Mouse (Mus musculus): ENCODE measurements at regions not wholly inside any gene's neighbourhood (a gene's known extent, or its start where the extent isn't known, plus 50 kb on each side); places are given as distances from the start of the nearest gene placed in this dataset.
A peak's percentile ranks its signal among the peaks of the same experiment; 100 is the strongest.
"Not testable (repeated sequence)": the region's sequence is repeated elsewhere in the genome, so short reads cannot be mapped to it uniquely, and the experiment has no call there.

DNA sequence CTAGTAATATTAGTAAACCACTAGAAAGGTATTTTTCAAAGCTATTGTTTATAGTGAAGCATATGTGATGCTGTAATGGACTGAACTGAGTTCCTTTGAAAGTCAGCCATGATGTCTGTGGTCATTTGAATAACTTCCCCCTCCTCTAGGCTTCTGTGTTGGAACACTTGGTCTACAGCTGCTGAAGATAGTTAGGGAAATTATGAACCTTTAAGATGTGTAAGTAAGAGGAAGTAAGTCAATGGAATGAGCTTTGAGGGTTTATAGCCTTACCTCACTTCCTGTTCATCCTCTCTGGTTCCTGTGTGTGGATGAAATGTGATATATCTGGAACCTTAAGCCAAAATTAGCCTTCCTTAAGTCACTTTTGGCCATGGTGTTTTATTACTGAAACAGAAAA is 145.7 kb upstream of the Tmem229a start:
- no peak for ATAC-seq
- no peaks in the 10 kb centered on the region for H3K27me3 ChIP-seq (replicated peaks; ENCODE audit: control insufficient read depth, insufficient read depth, low read length)
- H3K9ac ChIP-seq (ENCODE audit: low read depth, low read length) = no peak overlapping the region
- no peaks in the 10 kb centered on the region for H3K4me1 ChIP-seq (replicated peaks; ENCODE audit: control insufficient read depth, insufficient read depth, low read length)
- no peak overlapping the region for H3K27ac ChIP-seq (ENCODE audit: low read depth, low read length)
- no peaks in the 10 kb centered on the region for H3K36me3 ChIP-seq (ENCODE audit: control insufficient read depth, insufficient read depth)
- H3K4me2 ChIP-seq (replicated peaks; ENCODE audit: low read depth) = no peak overlapping the region
- TF ChIP-seq CTCF (IDR thresholded peaks at IDR 0.05; ENCODE audit: low read depth) = no peak
- H3K9me3 ChIP-seq (ENCODE audit: control insufficient read depth) = no peaks in the 10 kb centered on the region
- no peak overlapping the region for H3K4me3 ChIP-seq (ENCODE audit: low read depth, low read length)

GRCm38 (mm10) chr6:25087167-25087566 is 131.1 kb upstream of the Tmem229a start:
- H3K36me3 ChIP-seq (ENCODE audit: control insufficient read depth, insufficient read depth) = no peaks in the 10 kb centered on the region
- H3K9ac ChIP-seq (ENCODE audit: low read depth, low read length) = no peak overlapping the region
- ATAC-seq = no peak
- no peak overlapping the region for H3K27ac ChIP-seq (ENCODE audit: low read depth, low read length)
- no peaks in the 10 kb centered on the region for H3K4me1 ChIP-seq (replicated peaks; ENCODE audit: control insufficient read depth, insufficient read depth, low read length)
- 92% methylated on average over 1 of the region's 1 CpGs for WGBS
- H3K4me3 ChIP-seq (ENCODE audit: low read depth, low read length) = no peak overlapping the region
- no peaks in the 10 kb centered on the region for H3K27me3 ChIP-seq (replicated peaks; ENCODE audit: control insufficient read depth, insufficient read depth, low read length)
- H3K4me2 ChIP-seq (replicated peaks; ENCODE audit: low read depth) = no peak overlapping the region
- TF ChIP-seq CTCF (IDR thresholded peaks at IDR 0.05; ENCODE audit: low read depth) = no peak
- H3K9me3 ChIP-seq (ENCODE audit: control insufficient read depth) = no peaks in the 10 kb centered on the region

DNA sequence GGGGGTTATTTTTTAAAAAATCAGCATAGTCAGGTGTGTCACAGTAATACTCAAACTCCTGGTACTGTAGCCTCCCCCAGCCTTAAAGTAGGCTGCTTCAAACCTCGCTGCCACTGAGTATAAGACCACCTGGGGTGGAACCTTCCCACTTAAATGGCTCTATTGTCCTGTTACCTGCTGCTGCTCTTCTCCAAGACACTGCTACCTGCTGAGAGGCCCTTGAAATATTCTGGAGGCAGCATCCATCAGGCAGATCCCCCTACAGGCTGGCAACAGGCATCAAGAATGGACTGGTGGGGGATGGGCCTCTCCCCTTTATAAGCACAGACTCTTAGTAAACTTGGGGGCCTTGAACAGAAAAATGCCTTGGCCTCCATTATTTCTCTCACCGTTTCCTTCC is 129.8 kb upstream of the Tmem229a start:
- no peaks in the 10 kb centered on the region for H3K36me3 ChIP-seq (ENCODE audit: control insufficient read depth, insufficient read depth)
- no peak overlapping the region for H3K4me2 ChIP-seq (replicated peaks; ENCODE audit: low read depth)
- H3K4me3 ChIP-seq (ENCODE audit: low read depth, low read length) = no peak overlapping the region
- no peak overlapping the region for H3K27ac ChIP-seq (ENCODE audit: low read depth, low read length)
- H3K4me1 ChIP-seq (replicated peaks; ENCODE audit: control insufficient read depth, insufficient read depth, low read length) = no peaks in the 10 kb centered on the region
- H3K9ac ChIP-seq (ENCODE audit: low read depth, low read length) = no peak overlapping the region
- ATAC-seq = no peak
- no peaks in the 10 kb centered on the region for H3K27me3 ChIP-seq (replicated peaks; ENCODE audit: control insufficient read depth, insufficient read depth, low read length)
- WGBS = 78% methylated on average over 2 of the region's 2 CpGs
- no peaks in the 10 kb centered on the region for H3K9me3 ChIP-seq (ENCODE audit: control insufficient read depth)
- no peak for TF ChIP-seq CTCF (IDR thresholded peaks at IDR 0.05; ENCODE audit: low read depth)

GRCm38 (mm10) chr6:25085296-25085695 is 129.2 kb upstream of the Tmem229a start:
- not testable (repeated sequence) for ATAC-seq; H3K4me1 ChIP-seq (replicated peaks; ENCODE audit: control insufficient read depth, insufficient read depth, low read length); H3K4me3 ChIP-seq (ENCODE audit: low read depth, low read length); H3K4me2 ChIP-seq (replicated peaks; ENCODE audit: low read depth); H3K36me3 ChIP-seq (ENCODE audit: control insufficient read depth, insufficient read depth); H3K9ac ChIP-seq (ENCODE audit: low read depth, low read length); H3K9me3 ChIP-seq (ENCODE audit: control insufficient read depth); H3K27ac ChIP-seq (ENCODE audit: low read depth, low read length); H3K27me3 ChIP-seq (replicated peaks; ENCODE audit: control insufficient read depth, insufficient read depth, low read length)
- WGBS = 37% methylated on average over 4 of the region's 4 CpGs

DNA sequence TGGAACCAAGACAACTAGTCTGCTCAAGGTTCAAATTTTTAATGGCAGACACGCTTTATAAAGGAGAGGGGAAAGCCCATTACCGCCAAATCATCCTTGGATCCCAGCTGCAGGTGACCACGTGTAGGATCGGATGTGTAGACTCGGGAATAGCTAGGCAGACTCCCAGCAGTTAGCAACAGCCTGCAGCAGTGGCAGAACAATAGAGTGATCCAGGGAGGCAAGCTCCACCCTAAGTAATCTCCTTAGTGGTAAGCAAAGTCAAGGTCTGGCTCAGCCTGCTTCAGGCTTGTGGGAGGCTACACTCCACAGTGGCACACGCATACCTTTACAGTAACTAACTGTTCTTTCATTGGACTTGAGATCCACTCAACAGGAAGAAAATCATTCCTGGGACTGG is 109.8 kb upstream of the Tmem229a start:
- no peaks in the 10 kb centered on the region for H3K27me3 ChIP-seq (replicated peaks; ENCODE audit: control insufficient read depth, insufficient read depth, low read length)
- no peak overlapping the region for H3K27ac ChIP-seq (ENCODE audit: low read depth, low read length)
- H3K4me3 ChIP-seq (ENCODE audit: low read depth, low read length) = no peak overlapping the region
- no peak overlapping the region for H3K9ac ChIP-seq (ENCODE audit: low read depth, low read length)
- WGBS = 51% methylated on average over 6 of the region's 6 CpGs
- H3K36me3 ChIP-seq (ENCODE audit: control insufficient read depth, insufficient read depth) = no peaks in the 10 kb centered on the region
- no peak for ATAC-seq
- TF ChIP-seq CTCF (IDR thresholded peaks at IDR 0.05; ENCODE audit: low read depth) = no peak
- H3K9me3 ChIP-seq (ENCODE audit: control insufficient read depth) = no peaks in the 10 kb centered on the region
- H3K4me2 ChIP-seq (replicated peaks; ENCODE audit: low read depth) = no peak overlapping the region
- H3K4me1 ChIP-seq (replicated peaks; ENCODE audit: control insufficient read depth, insufficient read depth, low read length) = no peaks in the 10 kb centered on the region

- no peak overlapping the region for H3K27ac ChIP-seq (ENCODE audit: low read depth, low read length)
- no peaks in the 10 kb centered on the region for H3K27me3 ChIP-seq (replicated peaks; ENCODE audit: control insufficient read depth, insufficient read depth, low read length)
- H3K36me3 ChIP-seq (ENCODE audit: control insufficient read depth, insufficient read depth) = no peaks in the 10 kb centered on the region
- no peak for TF ChIP-seq CTCF (IDR thresholded peaks at IDR 0.05; ENCODE audit: low read depth)
- H3K9ac ChIP-seq (ENCODE audit: low read depth, low read length) = no peak overlapping the region
- H3K4me3 ChIP-seq (ENCODE audit: low read depth, low read length) = no peak overlapping the region
- 67% methylated on average over 2 of the region's 2 CpGs for WGBS
- ATAC-seq = no peak
- H3K4me2 ChIP-seq (replicated peaks; ENCODE audit: low read depth) = no peak overlapping the region
- H3K4me1 ChIP-seq (replicated peaks; ENCODE audit: control insufficient read depth, insufficient read depth, low read length) = no peaks in the 10 kb centered on the region
- no peaks in the 10 kb centered on the region for H3K9me3 ChIP-seq (ENCODE audit: control insufficient read depth)
These were observed 76.9 kb upstream of the Tmem229a start for GRCm38 (mm10) chr6:25032878-25033509.

- no peaks in the 10 kb centered on the region for H3K27me3 ChIP-seq (replicated peaks; ENCODE audit: control insufficient read depth, insufficient read depth, low read length)
- no peak overlapping the region for H3K4me3 ChIP-seq (ENCODE audit: low read depth, low read length)
- H3K4me1 ChIP-seq (replicated peaks; ENCODE audit: control insufficient read depth, insufficient read depth, low read length) = no peaks in the 10 kb centered on the region
- no peak overlapping the region for H3K4me2 ChIP-seq (replicated peaks; ENCODE audit: low read depth)
- H3K9ac ChIP-seq (ENCODE audit: low read depth, low read length) = no peak overlapping the region
- WGBS = 80% methylated on average over 3 of the region's 3 CpGs
- H3K27ac ChIP-seq (ENCODE audit: low read depth, low read length) = no peak overlapping the region
- no peaks in the 10 kb centered on the region for H3K36me3 ChIP-seq (ENCODE audit: control insufficient read depth, insufficient read depth)
- no peak for ATAC-seq
- TF ChIP-seq CTCF (IDR thresholded peaks at IDR 0.05; ENCODE audit: low read depth) = peak; percentile 49
- no peaks in the 10 kb centered on the region for H3K9me3 ChIP-seq (ENCODE audit: control insufficient read depth)
These were observed 70.9 kb upstream of the Tmem229a start for GRCm38 (mm10) chr6:25026953-25027352.

Data from intestine, postnatal 0 days (tissue).